Mouse (Mus musculus) mature B cell (primary cell): Measurements from ENCODE around the gene Lrrc75a.

Experiments
- in situ Hi-C: fragments of 300-500 bp; cut with MboI; formaldehyde crosslinking; loops from 2 replicates; pipeline ENCODE4 v1.14.3; 2019

The Lrrc75a gene

DNA sequence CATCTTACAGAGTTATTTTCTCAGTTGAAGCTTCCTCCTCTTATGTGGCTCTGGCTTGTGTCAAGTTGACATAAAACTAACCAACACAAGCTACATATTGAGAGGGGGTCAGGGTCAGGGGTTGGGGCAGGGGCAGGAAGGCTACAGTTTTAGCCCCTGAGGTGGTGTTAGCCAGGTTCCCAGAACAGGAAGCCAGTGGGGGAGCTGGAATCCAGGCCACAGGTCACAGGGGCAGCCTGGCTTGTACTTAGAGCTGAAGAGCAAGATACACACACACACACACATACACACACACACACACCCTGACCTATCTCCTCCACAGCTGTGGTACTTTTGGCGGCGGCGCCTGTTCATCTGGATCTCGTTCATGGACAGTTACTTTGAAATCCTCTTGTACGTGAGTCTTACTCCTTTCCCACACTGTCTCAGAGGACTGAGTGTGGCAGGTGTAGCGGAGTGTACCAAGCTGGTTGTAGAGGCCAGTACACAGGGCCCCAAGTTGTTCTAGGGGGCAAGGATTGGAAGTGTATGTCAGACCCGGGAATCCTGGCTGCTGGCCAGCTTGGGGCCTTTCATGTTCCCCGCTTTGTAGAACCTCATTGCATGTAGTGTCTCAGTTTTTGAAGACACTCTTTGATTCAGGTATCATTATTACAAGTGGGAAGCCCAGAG is 56.3 kb downstream of the Lrrc75a start:
- in situ Hi-C loops, result no loop called here

DNA sequence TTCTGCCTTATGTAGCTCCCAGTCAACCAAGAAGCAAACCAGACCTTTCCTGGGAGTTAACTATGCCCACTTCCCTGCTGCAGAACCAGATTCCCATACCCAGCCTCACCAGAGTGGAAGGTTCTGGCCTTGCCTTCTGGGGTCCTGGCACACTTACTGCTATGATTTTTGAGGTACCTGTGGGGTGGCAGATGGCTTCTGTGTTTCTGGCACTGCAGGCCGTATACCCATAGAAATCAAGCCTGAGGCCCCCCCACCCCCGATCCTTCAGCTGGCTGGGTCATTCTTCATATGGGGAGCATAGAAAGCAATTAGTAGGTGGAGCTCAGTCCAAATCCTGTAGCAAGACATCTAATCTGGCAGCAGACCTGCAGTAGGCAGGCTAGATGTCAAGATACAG is 57.3 kb downstream of the Lrrc75a start:
- in situ Hi-C loops, result no loop called here

DNA sequence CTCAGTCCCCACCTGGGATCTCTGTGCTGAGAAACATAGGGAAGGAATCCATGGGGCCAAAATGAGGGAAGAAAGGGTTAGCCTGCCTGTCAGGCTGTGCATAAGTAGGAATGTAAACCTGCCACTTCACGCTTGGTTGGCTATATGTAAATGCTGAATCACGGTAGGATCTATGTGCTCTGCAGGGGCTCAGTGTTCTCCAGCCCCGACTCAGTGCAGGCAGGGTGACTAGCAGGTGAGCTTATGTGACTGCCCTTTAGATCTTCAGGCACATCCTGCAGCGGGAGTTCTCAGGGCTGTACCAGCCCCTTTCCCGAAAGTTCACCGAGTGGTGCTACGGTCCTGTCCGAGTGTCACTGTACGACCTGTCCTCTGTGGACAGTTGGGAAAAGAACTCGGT is 58.9 kb downstream of the Lrrc75a start:
- in situ Hi-C loops, result no loop called here

DNA sequence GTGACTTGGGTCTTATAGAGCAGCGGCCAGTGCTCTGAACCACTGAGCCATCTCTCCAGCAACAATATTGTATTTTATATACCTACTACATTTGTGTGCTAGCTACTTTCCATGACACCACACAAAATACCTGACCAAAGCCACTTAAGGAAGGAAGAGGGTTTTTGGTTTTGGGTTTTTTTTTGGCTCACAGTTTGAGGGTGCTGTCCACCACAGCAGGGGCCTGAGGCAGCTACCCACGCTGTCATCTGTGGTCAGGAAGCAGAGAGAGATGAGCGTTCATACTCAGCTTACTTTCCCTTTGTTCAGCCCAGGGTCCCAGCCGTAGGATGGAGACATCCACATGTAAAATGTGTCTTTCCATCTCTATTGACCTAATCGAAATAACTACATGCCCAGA is 61.3 kb downstream of the Lrrc75a start:
- in situ Hi-C loops, result no loop called here

DNA sequence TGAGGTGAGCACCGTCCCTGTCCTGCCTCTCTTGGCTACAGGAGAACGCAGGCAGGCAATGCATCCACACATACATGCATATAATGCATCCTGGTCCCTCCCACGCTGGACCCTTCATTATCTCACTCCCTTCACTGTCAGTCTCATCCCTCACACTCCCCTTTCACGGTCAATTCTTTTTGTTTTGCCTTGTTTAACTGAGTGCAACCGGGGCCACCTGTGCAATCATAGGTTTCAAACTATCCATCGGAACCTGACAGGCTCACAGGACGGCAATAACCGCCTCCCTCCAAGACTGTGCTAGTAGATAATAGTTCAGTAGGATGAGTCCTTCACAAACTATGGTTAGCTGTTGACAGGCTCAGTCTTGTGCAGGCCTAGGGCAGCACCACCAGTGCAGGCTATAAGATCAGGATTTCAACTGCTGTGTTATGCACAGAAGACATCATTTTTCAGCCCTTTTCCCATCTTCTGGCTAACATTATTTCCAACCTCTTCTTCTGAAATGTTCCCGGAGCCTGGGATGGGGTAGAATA is 63.6 kb downstream of the Lrrc75a start:
- in situ Hi-C loops, result no loop called here

DNA sequence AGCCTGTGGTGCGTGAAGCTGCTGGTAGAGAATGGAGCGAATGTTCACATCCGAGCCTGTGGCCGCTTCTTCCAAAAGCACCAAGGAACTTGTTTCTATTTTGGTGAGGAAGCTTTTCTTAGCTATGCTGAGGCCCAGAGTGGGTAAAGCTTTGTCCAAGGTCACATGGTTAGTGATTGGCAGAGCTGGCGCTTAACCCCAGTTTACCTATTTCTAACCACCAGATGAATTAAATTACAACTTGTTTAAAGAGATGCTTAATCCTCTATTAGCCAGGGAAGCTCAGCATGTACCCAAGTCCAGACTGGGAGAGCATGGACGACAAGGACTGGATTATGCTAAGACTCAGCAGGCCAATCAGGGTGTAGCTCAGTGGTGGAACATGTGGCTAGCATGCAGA is 65.3 kb downstream of the Lrrc75a start:
- in situ Hi-C loops, result no loop called here

DNA sequence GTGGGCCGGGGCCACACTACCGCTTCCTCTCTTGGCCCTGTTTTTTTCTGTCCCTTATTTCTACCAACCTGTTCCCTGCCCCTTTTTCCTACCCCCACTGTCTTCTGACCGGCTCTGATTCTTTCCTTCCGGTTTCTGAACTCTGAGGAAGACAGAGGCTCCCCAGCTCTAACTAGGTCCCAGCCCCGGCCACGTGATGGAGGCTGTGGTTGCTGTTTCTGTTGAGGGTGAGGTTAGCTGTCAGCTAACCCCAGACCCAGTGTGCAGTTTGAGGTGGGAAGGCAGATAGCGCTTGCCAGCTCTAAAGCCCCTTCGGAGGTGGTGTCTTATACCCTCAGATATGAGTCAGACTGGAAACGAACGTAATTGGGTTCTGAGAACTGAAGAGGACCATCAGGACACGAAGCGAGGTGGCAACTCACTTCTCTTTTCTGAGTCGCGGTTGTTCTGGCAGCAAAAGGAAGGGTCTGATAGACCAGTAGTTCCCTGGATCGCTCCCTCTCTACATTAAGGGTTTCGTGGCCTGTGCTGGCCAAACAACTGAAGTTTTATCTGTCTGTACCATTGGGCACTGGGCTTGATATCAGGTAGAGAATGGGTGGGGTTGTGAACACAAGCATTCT is 71.7 kb downstream of the Lrrc75a start:
- in situ Hi-C loops, result no loop called here

DNA sequence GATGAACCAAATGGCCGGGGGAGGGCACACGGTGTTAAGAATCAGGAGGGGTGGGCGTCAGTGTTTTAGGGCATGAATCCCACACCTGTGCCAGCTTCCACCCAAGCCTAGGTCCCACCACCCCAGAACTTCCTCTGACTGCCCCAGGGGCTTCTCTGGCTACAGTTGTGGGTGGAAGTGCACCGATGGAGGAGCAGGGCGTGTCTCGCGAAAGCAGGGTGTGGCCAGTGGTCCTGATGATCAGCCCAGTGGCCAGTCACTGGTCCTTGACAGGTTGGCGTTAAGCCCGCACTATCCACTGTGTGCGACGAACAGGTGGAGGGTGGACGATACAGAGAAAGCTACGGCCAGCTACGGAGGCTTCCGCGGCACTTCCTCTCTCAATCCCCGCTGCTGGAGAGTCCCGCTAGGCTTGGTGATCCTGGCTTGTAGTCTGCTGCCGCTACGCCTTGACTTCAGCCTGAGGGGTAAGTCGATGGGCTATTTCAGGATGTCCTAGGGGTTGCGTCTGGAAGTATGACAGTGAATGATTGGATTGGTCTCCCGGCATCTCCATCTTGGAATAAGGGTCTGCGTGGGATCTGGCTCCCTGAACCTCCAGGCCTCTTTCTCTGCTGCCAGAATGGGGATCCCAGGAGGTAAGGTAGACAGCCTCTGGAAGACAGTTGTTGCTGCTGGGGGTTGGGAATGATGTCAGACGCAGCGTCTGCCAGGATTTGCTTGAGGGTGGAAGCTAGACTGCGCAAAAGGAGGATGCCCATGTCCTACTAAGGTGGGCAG is 72.5 kb downstream of the Lrrc75a start:
- in situ Hi-C loops, result no loop called here

DNA sequence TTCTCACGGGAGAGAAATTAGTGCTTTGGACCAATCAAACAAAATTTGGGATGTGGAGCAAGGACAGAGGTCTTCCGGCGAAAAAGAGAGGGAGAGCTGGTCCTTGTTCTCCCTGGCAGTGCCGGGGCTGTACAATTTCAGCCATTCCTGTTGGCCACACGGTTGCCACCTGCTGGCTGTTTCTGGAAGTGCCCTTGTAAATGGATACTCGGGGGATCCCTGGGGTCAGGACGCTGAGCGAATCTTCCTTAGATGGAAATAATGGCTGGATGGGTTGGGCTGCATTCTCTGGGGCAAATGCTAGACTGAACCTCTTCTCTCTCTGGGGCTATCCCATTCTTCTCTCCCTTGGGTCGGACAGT is 73.0 kb downstream of the Lrrc75a start:
- in situ Hi-C loops, result no loop called here

DNA sequence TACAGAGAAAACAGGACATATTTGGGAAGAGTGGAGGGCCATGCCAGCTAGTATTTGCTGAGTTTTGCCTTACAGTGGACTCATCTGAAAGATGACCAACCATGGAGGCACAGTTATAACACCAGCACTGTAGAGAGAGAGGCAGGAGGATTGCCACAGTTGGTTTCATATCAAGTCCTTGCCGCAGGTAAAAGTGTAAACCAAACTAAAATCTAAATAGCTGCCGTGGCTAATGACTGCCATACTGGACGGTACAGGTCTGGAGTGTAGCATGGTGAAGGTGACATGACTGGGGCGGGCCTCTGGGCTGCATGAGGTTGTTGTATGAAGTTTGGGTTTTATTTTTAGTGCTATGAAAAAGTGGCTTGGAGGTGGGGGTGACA is 73.6 kb downstream of the Lrrc75a start:
- in situ Hi-C loops, result no loop called here

DNA sequence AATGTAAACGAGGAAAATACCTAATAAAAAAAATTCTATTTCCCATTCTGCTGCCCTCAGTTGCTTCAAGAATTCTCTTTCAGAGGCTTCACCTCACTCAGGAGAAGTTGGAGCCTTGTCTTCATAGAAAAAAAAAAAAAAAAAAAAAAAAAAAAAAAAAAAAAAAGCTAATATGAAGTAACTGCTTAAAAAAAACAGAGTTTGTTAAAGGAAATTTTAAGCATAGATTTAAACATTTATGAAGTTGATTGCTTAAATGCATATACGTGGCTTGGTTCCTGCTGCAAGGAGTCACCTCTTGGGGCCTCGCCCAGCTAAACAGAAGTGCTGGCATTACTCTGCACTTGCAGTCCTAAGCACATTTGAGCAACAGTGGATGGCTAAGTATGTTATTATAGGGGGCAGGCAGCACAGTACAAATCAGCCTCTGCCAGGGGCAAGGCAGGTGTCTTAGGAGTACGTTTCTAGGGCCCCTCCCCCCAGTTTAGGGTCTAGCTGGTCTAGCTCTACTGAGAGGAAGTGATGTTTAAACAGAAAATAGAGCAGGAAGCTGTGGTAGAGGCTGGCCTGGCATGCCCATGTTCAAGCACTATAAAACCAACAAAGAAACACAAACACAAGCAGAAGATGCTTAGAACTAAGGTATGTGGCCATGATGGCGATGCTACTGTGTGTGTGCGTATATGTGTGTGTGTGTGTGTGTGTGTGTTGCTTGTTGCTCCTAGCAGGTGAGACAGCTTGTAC is 74.2 kb downstream of the Lrrc75a start, which contains the start of gene Trpv2:
Gene Trpv2, plus strand, starts transcription at position 528 of the 744 bp plus-strand sequence.
- in situ Hi-C loops, result no loop called here

DNA sequence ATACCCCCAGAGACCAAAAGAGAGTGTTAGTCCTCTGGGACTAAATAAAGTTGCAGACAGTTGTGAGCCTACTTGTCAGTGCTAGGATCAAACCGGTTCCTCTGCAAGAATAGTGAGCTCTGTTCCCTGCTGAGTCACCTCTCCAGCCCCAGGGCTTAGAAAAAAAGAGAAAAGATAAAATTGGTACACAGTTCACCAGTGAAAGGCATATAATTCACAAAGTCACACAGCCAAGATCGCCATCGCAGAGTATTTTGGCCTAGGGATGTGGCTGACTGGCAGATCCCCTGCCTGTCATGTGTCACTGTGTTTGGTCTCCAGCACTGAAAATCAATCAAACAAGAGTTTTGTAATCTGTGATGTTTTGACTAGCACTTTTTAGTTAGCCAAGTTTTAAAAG is 80.0 kb downstream of the Lrrc75a start:
- in situ Hi-C loops, result no loop called here

DNA sequence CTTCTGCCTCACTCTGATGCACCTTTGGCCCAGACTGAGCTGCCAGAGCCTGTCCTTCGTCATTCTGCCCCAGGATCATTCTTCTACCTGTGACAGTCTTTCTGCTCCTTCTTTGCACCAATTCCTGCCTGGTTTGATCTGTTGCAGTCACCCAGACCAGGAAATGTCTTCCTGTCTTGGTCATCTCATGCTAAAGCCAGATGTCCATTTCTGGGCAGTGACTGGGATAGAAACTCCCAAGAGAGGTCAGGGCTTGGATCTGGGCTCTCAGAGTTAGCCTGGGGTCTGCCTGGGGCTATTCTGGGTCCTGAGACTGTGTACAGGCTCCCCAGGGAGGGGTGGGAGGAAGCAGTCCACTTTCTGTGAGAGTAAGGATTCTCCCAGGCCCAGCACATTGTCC is 82.1 kb downstream of the Lrrc75a start:
- in situ Hi-C loops, result no loop called here

DNA sequence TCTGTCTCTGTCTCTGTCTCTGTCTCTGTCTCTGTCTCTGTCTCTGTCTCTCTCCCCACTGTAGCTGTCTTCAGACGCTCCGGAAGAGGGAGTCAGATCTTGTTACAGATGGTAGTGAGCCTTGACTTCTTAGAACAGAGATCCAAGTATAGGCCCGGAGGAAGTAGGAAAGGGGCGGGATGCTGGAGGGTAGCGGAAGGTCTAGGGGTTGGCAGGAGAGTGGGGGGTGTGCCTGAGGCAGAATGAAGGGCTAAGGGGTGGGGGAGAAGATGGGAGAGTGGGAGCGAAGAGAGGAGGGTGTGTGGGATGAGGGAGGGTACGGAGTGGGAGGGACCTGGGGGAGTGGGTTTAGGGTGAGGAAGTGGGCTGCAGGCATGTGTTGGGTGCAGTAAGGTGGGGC is 82.6 kb downstream of the Lrrc75a start:
- in situ Hi-C loops, result no loop called here

DNA sequence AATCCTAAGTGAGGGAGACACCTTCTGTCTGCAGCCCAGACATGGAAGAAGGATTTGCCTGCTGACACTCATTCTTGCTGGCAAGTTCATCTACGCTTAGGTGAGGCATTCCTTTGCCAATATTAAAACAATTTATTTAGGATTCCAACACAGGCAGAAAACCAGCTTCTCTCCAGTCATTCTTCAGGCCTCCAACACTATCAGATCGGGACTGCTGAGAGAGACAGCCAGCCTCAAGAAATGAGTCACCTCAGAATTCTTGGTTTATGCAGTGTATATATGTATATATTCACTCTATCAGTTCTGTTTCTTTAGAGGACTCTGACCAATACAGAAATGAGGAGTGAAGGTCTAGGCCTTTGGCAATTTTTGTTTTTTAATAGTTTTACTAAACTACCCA is 84.7 kb downstream of the Lrrc75a start:
- in situ Hi-C loops, result no loop called here

DNA sequence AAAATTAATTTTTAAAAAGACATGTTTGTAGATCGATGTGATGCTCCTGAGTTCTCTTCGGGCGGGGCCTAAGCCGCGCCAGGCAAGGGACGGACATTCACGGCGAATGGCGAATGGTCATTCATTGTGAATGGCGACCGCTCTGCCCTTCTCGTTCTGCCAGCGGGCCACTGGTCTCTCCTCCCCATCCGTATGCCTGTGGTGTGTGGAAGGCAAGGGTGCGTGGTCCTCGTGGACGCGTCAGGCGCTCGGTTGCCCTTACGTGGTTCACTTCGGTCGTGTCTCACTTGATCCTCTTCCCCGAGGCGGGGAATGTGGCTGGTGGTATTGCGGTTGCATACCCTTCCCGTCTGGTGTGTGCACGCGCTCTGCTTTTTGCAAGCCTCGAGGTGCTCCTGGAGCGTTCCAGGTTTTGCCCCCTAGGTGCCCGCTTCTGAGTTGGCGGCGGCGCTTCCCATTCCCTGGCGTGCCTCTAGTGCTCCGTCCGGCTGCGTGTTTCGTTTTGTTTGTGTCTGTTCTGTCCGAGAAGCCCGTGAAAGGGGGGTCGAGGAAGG is 87.8 kb downstream of the Lrrc75a start:
- in situ Hi-C loops, result no loop called here

DNA sequence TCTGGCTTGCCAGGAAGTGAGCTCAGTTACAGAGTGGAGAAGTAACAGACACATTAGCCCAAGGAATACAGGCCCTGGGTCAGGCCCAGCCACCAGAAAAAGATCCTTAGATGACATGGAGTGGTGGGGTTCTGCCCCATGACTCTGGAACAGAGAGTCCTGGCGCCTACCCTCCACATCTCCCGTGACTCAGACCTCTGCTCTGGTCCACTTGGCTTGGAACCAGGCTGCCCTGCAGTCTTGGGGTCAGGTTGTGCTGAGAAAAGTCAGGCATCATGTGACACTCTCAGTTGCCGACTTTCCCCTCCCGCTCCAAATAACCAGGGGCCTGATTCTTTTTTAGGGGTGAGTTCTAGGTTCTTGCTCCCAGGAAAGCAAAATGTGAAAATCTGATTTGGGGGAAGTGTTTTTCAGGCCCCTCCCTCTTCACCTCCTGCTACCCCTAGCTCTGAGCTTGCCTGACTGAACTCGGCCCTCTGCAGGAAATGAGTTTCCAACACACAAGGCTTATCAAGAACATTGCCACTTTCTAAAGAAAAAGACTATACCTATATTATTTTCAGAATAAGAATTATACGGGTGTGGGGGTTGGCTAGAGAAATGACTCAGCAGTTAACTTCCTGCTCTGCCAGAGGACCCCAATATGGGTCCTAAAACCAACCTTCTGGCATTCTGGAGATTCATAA is 89.2 kb downstream of the Lrrc75a start:
- in situ Hi-C loops, result no loop called here

DNA sequence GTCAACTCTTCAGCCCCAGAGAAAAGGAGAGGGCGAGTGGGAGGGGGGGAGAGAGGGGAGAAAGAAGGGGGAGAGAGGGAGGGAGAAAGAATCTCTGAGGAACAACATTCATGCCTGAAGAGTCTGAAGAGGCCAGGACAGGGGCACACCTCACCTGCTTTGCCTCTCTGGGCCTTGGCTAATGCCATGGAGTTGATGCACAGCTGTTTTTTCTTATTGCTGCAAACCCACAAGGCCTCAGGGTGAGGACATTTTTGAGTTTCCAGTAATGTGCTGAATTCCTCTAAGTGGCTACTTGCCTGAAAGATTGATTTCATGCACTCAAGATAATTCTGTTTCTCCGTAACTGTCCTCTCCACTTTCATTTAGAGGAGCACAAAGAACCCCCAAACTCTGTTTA is 90.2 kb downstream of the Lrrc75a start:
- in situ Hi-C loops, result no loop called here

DNA sequence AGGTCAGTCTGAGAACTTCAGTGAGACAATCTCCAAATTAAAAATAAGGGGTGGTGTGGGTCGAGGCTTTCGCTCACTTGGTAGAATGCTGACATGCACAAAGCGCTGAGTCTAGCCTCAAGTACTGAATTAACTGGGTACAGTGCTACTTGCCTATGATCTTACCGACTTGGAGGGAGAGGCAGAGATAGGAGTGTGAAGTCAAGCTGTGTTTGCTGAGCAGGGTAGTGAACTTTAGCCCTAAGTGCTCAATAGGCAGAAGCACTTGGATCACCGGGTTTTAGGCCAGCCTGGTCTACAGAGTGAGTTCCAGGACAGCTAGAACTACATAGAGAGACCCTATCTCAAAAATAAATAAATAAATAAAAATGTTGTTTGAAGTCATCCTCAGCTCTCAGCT is 91.1 kb downstream of the Lrrc75a start:
- in situ Hi-C loops, result no loop called here

DNA sequence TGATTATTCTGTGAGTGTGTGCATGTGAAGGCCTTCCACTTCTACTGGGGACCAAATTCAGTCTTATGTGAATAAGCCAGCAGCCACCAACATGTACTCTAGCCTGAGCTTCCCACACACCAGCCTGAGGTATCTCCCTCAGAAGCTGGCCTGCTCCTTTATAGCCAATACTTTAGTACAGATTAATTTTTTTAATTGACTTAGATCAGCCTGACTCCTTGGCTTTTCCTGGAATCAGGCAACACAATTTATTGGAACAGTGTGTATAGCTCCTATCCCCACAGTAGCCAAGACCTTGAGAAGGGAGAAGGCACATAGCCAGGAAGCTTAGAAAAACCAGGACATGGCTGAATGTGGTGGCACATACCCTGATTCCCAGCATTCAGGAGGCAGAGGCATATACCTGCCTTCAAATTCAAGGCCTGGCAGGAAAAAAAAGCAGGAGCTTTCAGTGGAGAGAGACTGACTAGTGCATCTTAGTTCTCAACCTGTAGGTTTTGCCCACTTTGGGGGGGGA is 92.4 kb downstream of the Lrrc75a start:
- in situ Hi-C loops, result no loop called here

DNA sequence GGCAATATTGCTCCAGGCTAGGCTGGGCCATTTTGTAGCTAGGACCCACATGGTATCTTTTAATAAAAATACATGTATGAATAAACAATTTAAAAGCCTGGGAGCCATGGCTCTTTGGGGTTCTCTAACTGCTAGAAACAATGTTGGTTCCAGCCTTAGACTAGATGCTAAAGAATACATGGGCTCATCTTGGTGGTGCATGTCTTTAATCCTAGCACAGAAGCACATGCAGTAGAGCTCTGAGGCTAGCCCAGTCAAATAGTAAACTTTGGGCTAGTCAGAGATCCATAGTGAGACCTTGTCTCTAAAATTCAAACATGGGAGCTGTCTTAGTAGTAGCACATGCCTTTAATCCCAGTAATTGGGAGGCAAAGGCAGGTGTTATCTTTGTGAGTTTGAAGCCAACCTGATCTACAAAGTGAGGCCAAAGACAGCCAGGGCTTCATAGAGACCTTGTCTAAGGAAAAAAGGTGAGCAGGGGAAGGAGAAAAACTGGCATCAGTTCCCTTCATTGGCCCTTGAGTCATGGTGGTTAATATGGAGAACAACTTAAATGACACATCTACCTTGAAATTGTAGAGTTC is 93.3 kb downstream of the Lrrc75a start:
- in situ Hi-C loops, result no loop called here
